Mouse (Mus musculus) small intestine, adult 2 months (tissue): ENCODE results near the gene Arhgap17. TPM values are rescaled to one million over a fixed set of nuclear protein-coding genes. Genes with fewer than 3 reads are reported as not detected.
A peak's percentile ranks its signal among the peaks of the same experiment; 100 is the strongest.

Source experiments
- H3K27ac ChIP-seq: fragments of 200-500 bp; 2 replicates; pipeline ENCODE4 v1.5.1; 2012; ENCODE audit warnings: low read depth, low read length, control low read depth, inconsistent platforms; ENCODE audit not compliant: insufficient read depth
- H3K27me3 ChIP-seq: fragments of 200-500 bp; 2 replicates; pipeline ENCODE4 v1.6.1; 2012; ENCODE audit warnings: mild to moderate bottlenecking, moderate library complexity, low read length, inconsistent platforms; ENCODE audit not compliant: control insufficient read depth, insufficient read depth
- H3K36me3 ChIP-seq: fragments of 200-500 bp; 2 replicates; pipeline ENCODE4 v1.6.1; 2012; ENCODE audit warnings: mild to moderate bottlenecking, low read length, control low read depth, inconsistent platforms; ENCODE audit not compliant: control insufficient read depth, insufficient read depth
- H3K4me1 ChIP-seq: fragments of 200-500 bp; 2 replicates; pipeline ENCODE4 v1.6.1; 2012; ENCODE audit warnings: low read length, inconsistent platforms, mixed read lengths; ENCODE audit not compliant: control insufficient read depth, insufficient read depth, insufficient read length
- H3K4me3 ChIP-seq: fragments of 200-500 bp; 2 replicates; pipeline ENCODE4 v1.5.1; 2012; ENCODE audit warnings: low read depth, mild to moderate bottlenecking, control low read depth, inconsistent platforms, low read length, moderate library complexity
- CTCF ChIP-seq: fragments of 200-500 bp; IDR thresholded peaks from 2 replicates; pipeline ENCODE4 v1.5.1; 2012; ENCODE audit warnings: low read depth, mild to moderate bottlenecking, control low read depth, inconsistent platforms, low read length, moderate library complexity, mixed read lengths; ENCODE audit not compliant: insufficient replicate concordance, insufficient read length; ENCODE audit errors: extremely low read depth
- POLR2A ChIP-seq: fragments of 200-500 bp; IDR thresholded peaks from 2 replicates; pipeline ENCODE4 v1.6.1; 2012; ENCODE audit warnings: low read depth, mild to moderate bottlenecking, control low read depth, inconsistent platforms, low read length, moderate library complexity
- WGBS: fragments of 180-500 bp; shearing (Covaris S2); methylation state at CpG from one replicate; pipeline ENCODE4 v1.1.7; 2018; 5-methylcytosine and 5-hydroxymethylcytosine counted together
- polyA plus RNA-seq: library from polyadenylated mRNA; depleted of rRNA; stranded (reverse); fragments of >200 nt; gene quantifications from 2 replicates; pipeline ENCODE4 v1.2.3, GENCODE M21; 2012

The Arhgap17 gene
- polyA plus RNA-seq, 1 experiment, result 69.8 TPM

DNA sequence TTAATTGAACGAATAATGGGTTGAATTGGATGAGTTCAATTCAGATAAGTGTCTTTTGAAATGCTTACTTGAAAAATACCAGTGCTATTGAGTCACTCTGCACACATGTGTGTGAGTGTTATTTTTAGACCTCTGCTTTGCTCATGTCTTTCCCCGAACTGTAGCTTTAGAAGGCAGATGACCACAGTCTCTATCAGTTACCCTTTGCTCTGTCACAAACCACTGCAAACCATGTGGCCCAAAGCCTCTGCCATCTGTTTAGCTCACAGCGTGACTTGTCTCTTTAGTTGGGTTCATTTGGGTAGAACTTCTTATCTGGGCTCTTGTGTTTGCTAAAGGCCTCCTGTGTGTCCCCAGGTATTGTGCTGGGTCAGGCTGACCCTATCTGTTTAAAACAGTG lies 35.9 kb upstream of the Arhgap17 start:
- 66% methylated on average over 3 of the region's 3 CpGs for WGBS
- TF ChIP-seq CTCF, result no peak
- TF ChIP-seq POLR2A, result no peak
- no peak overlapping the region for H3K27ac ChIP-seq

DNA sequence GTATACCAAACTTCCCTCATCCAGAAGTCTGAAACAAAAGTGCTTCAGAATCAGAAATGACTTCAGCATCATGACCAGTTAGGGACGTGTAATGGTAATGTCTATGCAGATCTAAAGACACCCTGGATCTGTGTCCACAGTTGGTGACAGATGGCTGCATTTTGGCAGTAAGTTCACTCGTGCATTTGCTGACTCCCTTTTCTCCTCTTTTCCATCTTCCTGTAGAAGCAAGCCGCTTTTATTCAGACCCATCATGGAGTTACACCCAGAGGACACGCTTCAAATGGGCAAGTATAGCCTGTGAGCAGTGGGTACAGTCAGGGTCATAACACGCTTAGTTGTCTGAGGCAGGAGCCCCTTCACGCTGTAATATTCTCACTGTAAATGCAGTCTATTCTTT lies 34.5 kb upstream of the Arhgap17 start:
- no peak overlapping the region for H3K27ac ChIP-seq
- H3K27me3 ChIP-seq, result no peaks in the 10 kb centered on the region
- TF ChIP-seq CTCF, result no peak
- TF ChIP-seq POLR2A, result no peak
- H3K36me3 ChIP-seq, result peaks cover 39% of the 10 kb centered on the region
- WGBS, result 96% methylated on average over 6 of the region's 6 CpGs
- H3K4me3 ChIP-seq, result no peak overlapping the region
- no peaks in the 10 kb centered on the region for H3K4me1 ChIP-seq

More for the DNA sequence above, 35.9 kb upstream of the Arhgap17 start:
- H3K4me3 ChIP-seq, result no peak overlapping the region
- H3K27me3 ChIP-seq, result no peaks in the 10 kb centered on the region
- no peaks in the 10 kb centered on the region for H3K4me1 ChIP-seq
- H3K36me3 ChIP-seq, result peaks cover 37% of the 10 kb centered on the region

DNA sequence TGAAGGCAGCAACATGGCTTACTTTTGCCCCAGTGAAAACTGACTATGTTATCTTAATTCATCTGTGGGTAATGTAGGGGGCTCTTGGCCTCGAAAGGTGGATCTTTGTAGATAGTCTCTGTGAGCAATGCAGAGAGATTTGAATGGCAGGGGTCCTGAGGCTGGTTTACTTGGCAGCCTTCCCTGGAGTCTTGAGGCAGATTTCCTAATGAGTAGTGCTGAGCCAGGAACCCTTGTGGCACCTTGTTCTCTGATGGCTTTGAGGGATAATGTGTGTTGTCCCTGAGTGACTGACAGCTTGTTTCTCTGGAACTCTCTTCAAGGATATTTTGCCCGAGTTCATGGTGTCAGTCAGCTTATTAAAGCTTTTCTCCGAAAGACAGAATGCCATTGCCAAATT lies 31.4 kb upstream of the Arhgap17 start:
- no peaks in the 10 kb centered on the region for H3K27me3 ChIP-seq
- WGBS, result 89% methylated on average over 3 of the region's 3 CpGs
- no peak overlapping the region for H3K27ac ChIP-seq
- TF ChIP-seq CTCF (no peak), POLR2A (no peak)
- peaks cover 12% of the 10 kb centered on the region for H3K4me1 ChIP-seq
- H3K4me3 ChIP-seq, result no peak overlapping the region
- H3K36me3 ChIP-seq, result peaks cover 34% of the 10 kb centered on the region

DNA sequence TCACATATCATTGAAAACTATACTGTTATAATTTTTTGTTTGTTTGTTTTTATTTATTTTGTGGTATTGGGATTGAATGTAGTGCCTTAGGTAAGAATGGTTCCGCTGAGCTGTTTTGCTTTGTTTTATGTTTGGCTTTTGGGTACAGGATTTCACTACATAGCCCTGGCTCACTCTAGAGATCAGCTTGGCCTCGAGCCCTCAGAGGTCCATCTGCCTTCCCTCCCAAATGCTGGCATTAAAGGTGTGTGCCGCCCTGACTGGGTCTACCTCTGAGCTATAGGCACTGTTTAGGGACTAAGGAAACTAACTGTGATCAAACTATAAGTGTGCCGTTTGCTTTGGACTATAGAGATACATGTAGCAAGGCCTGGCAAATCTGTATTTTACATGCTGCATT lies 29.6 kb upstream of the Arhgap17 start:
- H3K27me3 ChIP-seq, result no peaks in the 10 kb centered on the region
- no peak for TF ChIP-seq CTCF
- no peak for TF ChIP-seq POLR2A
- WGBS, result 91% methylated on average over 4 of the region's 4 CpGs
- H3K4me3 ChIP-seq, result no peak overlapping the region
- peaks cover 25% of the 10 kb centered on the region for H3K36me3 ChIP-seq
- H3K4me1 ChIP-seq, result peaks cover 15% of the 10 kb centered on the region
- H3K27ac ChIP-seq, result no peak overlapping the region

DNA sequence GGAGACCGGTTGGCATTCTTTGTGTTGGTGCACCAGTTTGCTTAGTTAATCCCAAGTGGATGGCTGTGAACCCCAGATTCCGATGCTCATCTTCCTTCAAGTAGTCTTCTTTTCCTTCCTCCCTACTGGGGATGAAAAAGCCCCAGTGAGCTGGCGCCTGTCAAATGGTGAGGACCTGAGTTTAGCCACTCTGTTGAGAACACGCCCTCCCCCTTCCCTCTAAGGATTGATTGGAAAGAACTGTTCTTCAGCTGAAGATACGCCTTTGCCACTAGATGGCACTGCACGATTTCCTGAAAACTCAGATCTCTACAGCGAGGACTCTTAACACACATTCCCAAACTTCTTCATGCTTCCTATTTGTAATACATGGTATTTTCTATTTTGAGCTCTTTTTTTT lies 29.1 kb upstream of the Arhgap17 start:
- Histone ChIP-seq H3K4me1 (peaks cover 18% of the 10 kb centered on the region), H3K4me3 (no peak overlapping the region), H3K27ac (no peak overlapping the region), H3K27me3 (no peaks in the 10 kb centered on the region), H3K36me3 (peaks cover 22% of the 10 kb centered on the region)
- 27% methylated on average over 7 of the region's 7 CpGs for WGBS
- TF ChIP-seq POLR2A (no peak), CTCF (peak; percentile 35; the same call in 1 of the 2 replicates)

DNA sequence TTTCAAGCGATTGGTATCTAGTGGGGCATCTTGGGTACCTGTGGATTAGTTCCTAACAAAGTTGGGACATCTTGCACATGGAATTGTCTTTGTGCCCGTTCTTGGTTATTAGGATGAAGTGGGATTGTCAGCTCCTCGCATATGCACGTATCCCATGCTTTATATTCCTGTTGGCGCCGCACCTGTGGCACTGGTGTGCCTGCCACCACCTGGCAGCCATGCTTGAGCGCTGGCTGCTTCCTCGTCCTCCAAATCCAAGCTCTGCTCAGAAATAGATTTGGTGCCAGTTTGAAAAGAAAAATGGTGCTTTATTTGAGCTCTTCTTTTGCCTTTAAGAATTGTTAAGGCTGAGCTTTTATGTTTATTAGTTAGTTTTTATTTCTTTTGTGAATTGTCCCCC lies 28.2 kb upstream of the Arhgap17 start:
- H3K4me1 ChIP-seq, result peaks cover 21% of the 10 kb centered on the region
- H3K27ac ChIP-seq, result peak overlapping the region; percentile 73; the same call in 1 of the 2 replicates
- H3K27me3 ChIP-seq, result no peaks in the 10 kb centered on the region
- H3K4me3 ChIP-seq, result no peak overlapping the region
- 76% methylated on average over 8 of the region's 8 CpGs for WGBS
- no peak for TF ChIP-seq POLR2A
- TF ChIP-seq CTCF, result no peak
- H3K36me3 ChIP-seq, result peaks cover 18% of the 10 kb centered on the region

DNA sequence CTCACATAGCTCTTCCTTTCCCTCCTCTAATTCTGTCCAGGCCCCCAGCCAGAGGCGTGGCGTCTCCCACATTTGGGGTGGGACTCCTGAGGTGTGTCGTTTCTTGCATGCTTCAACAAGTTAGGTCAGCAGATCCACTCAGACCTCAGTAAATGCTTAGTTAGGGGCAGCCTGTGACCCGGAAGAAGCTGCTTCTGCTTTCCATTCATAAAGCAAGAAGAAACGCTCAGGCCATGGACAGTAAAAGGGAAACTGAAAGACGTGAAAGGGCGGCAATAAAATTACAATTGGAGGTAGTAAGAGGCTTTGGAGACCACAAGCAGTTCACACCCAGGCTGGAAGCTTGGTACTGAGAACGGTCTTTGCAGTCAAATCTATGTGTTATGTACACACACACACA lies 27.7 kb upstream of the Arhgap17 start:
- 18% methylated on average over 8 of the region's 8 CpGs for WGBS
- Histone ChIP-seq H3K27me3 (no peaks in the 10 kb centered on the region), H3K4me1 (peaks cover 21% of the 10 kb centered on the region), H3K36me3 (peaks cover 14% of the 10 kb centered on the region), H3K27ac (peak overlapping the region; percentile 73), H3K4me3 (no peak overlapping the region)
- TF ChIP-seq CTCF, result no peak
- no peak for TF ChIP-seq POLR2A
